Mouse (Mus musculus) kidney, postnatal 14 days (tissue): Measurements from ENCODE around the gene Stx18.
A peak's percentile ranks its signal among the peaks of the same experiment; 100 is the strongest.

Experiments used
- DNase-seq: peaks from one replicate; pipeline ENCODE4 v3.0.0; 2022; ENCODE audit warnings: mixed read lengths

Gene Stx18

DNA sequence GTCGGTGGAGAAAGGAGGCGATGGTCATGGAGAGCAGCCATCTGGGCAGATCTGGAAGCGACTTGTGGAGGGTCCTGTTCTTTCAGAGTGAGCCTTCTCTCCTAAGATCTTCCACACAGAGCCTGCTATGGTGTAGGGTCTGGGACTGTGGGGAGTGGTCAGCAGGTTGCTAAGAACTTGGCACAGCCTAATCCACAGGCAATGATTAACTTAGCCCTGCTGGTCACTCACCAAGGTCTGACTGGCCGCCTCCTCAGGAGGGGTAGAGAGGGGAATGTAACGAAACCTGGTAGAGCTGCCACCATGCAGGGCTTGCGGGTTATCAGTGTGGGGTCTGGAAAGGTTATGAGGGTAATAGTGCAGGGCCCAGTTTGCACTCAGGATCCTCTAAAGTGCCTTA is 102.4 kb downstream of the Stx18 start:
- DNase-seq = peak; percentile 51

DNA sequence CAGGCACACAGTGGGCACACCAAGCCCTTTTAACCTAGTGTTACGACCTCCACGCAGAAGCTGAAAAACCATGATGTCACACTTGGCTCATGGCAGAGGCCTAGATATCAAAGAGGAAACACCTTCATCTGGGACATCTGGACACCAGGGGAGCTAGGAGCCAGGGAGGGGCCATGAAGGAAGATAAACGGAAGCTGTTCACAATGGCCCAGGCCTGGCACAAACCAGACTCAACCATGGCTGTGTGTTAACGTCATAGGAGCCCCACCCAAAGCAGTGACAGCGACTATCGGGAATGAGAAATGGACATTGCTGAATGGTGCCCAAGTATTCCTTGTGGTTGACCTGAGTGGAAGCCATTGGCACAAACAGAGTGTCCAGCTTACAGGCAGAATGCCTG is 108.0 kb downstream of the Stx18 start:
- peak; percentile 34 for DNase-seq

DNA sequence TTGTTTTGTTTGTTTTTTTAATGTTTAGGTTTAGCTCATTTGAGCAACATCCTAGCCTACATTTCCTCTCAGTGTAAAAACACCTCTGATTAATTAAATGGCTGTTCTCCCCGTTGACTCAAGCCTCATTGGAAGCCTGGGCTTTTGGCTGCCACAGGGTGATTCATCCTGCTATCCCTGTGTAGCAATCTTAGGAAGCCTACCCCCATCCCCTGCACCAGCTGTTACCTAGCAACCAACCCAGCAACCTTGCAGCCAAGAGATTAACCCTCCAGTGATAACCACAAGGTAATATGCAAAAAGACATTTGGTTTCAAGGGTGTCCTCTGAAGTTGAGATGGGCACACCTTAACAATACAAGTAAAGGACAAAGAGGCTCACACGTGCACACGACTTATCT is 112.7 kb downstream of the Stx18 start:
- no peak for DNase-seq

DNA sequence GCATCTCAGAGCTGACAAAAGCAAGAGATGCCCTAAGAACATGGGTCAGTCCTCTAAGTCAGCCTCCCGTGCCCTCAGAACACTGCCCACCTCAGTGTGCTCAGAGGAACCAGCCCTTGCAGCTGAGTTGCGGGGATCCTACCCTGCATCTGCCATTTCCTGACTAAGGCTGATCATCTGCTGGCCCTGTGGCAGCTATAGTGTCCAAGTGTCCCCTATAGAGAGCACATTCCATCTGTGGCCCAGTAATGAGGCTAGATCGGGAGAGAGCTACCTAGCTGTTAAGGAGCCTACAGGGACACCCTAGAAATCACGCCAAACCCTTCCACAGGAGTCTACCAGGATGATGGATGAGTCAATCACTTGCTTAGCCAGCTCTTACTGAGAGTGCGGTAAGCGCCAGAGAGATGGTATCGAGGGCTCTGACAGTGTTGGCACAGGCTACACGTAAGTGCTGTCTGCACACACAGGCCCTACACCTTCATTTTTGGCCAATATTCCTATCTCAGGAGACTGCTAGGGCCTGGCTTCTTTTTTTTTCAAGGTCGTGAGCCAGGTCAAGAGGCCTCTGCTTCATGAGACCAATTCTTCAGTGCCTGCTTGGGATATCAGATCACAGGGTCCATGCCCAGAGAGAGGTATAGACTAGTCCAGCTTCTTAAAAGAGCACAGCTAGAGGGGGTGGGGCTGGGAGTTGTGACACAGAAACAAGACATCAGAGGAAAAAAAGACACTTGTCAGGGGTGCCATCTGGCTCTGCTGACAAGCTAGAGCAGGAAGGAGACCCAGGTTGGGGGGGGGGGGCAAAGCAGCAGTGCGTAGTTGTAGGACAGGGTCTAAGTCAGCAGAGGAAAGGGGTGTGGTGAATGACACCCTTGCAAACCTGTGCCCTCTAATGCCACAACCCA is 113.9 kb downstream of the Stx18 start:
- DNase-seq = no peak

DNA sequence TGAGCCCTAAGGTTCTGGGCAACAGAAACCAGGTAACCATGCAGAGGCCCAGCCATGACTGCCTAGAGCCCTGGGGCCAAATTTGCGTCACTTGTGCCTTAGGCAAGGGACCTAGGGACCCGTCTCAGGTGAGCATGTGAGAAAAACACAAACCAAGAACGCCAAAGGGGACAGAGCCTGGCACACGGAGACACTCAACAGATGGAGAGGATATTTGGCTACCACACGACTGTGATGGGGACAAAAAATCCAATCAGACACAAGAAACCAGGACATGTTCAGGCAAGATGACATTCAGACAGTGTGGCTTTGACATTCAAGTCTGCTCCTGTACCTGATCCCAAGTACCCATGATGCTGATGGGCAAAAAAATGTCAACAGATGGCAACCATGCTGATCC is 115.1 kb downstream of the Stx18 start:
- no peak for DNase-seq

DNA sequence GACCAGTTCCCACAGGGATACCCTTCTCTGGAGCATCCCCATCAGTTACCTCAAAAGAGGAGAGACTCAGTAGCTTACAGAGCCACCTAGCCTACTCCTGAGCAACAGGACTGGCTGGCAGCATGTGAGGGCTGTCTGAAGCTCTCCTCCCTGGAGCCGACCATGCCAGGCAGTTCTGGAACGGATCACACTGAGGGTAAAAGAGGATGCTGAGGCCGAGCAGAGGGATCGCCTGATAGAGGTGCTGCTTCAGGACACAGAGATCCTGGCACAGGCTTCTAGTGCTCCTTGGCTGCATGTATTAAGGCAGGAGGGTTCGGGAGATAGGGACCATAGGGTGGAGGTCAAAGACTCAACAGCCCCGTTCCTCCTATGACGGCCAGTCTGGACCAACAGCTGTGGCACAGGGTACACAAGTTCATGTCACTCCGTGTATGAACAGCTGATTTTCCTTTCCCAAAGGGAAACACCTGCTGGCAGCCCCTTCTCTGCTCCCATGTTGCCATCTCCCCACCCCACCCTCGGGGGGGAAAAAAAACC is 119.0 kb downstream of the Stx18 start:
- no peak for DNase-seq

DNA sequence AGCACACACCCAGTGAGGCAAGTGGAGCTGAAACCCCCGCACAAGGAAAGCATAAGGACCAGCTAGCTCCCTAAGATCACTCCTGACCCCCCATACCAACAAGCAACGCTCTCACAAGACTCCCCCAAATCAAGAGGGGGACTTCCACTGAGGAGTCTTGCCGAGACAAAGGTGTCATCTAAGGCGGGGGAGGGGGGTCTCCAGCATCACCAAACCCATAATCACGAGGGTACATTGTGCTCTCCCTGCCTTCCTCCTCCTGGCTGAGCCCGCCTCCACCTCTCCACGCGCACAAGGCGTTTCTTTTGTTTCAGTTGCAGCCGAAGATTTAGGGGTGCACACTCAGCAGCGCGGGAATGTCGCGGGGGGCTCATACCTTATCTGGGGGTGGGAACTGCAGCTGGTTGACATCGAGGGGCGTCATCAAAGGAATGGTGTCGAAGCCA is 120.0 kb downstream of the Stx18 start:
- no peak for DNase-seq

DNA sequence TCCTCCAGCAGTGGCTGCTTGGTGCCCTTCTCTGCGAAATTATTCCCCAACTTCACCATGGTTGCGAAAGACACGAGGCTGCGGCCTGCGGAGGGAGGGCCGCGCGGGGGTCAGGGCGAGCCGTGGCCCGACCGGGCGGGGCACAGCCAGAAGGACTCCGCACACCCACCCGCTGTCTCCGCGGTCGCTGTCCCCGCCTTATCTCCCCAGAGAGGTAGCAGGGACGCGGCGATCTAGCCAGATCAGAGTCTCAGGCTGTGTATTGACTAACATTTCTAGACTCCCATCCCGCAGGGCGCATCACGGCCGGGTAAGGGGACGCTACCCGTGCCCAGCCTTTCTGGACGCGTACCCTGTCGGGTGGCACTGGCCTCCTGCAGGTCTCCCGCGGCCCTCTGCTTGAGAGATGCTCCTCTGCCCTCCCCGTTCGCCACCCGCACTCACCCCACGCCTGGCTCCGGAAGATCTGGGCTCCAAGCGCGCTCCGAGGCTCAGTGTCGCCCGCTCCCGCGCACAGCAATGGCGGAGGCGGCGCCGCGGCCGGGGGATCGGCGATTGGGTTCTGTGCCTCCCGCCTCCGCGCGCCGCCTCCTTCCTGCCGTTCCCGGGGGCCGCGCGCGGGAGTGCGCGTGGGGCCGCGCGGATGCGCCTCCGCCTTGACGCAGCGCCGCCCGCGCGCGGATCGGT is 120.5 kb downstream of the Stx18 start:
- peak; percentile 75 for DNase-seq

DNA sequence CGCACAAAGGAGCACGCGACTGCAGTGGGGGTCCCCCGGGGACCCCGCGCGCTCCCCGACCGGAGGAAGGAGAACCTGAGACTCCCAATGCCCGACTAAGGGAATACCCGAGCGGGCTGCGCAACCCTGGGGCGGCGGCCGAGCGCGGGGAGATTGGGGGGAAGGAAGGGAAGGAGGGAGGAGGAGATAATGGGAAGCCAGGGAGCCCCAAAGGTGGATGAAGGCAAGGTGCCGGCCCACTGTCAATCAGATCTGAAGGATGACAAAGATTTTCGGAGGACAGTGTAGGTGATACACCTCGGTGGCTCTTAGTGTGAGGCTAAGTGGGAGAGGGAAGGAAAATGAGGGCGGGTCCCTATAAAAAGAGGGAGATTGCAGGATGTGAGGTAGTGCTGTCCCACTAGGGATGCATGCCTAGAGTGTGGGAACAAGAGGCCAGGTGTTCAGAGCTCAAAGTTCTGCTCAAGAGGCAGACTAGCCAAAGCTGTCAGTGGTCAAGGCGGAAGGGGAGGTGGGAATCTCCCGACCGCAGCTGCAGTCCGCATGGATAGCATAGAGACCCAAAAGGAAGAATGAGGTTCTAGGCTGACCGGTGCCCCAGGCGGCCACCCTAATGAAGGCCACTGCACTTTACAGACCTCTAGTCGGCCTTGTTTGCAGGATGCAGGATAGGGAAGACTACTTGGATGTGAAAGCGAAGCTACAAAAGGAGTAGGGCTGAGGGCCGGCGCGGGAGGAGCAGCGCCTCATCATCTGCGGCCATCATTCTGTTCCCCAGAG is 121.3 kb downstream of the Stx18 start, which contains the start of gene Nsg1:
TSS of gene Nsg1 (minus strand) at position 274 of the 780 bp plus-strand sequence.
- no peak for DNase-seq

DNA sequence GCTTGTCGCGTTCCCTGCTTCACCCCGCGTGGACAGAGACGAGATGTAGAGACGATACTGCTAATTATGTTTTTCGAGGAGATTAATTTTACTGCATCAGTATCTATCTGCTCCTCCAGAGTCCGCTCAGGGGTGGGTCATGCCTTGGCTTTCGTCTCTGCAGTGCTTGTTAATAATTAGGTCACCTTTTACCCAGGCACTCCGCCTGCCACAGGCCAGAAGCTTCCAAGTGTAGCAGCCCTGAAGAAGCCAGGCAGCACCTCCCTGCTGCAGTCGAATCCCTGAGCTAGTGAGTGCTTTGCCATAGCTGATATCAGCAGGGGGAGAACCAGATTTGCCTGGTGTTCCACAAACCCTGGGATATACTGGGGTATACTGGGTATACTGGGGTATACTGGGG is 130.0 kb downstream of the Stx18 start:
- peak; percentile 11 for DNase-seq

DNA sequence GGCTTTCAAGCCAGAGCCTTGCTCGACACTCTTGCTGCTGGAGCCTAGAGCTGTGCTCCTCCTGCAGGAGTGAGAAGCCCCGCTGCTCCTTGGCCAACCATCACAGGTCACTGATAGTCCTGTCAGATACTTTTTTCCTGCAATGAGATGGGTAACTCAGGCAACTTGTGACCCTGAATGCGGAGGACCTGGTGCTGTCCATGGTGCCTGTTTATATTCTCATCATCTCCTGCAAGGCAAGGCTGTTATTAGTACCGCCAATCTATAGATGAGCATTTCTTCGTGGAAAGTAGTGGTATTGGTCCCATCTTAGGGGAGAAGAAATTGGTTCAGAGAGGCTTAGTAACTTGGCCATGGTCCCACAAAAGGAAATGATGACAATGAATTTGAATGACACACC is 135.2 kb downstream of the Stx18 start:
- DNase-seq = no peak

DNA sequence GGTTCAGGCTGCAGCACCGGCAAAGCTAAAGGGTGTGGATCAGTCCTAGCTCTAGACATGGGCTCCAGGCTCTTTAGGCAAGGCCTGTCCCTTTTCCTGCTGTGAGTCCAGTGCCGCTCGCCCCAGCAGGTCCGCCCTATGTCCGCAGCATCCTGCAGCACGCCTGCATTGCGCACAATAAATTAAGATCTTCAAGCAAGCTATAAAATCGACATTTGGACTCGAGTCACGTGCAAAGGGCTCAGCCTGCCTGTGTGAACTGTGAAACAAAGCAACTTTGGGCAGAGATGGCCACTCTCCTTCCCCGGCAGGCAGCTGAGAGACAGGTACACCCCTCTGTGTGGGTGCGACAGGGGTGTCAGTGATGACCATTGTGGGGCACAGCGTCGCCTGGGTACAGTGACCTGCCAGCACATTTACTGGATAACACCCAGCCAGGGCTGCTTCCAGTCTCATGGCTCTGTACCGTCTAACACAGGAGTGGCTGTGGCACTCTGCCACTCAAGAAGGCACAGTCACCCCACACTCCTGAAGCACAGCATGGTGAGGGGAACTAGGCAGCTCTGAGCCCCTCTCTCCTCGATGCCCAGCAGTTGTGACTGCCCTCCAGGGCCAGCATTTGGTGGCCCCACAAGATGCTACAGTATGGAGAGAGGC is 135.8 kb downstream of the Stx18 start:
- DNase-seq = no peak

DNA sequence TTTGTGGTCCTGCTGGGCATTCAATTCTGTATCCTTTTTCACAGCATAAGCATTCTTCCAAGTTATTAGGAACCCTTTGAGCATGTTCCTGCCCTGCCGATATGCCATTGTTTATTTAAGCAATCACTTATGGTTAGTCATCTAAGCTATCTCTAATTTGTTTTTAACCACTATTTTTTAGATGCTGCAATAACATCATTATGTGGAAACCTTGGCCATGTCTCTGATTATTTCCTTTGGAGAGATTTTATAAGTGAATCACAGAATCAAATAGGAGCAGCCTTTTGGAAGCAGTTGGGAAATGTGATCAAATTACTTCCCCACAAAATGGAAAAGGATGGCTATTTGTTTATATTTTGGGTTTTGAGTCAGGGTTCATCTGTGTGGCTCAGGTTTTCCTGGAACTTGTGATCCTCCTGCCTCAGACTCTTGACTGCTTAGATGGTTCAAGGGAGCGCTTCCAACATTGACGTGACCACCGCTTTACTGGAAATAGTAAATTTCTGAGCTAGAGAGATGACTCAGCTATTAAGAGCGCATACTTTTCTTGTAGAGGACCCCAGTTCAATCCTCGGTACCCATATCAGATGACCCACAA is 146.2 kb downstream of the Stx18 start:
- DNase-seq = no peak

DNA sequence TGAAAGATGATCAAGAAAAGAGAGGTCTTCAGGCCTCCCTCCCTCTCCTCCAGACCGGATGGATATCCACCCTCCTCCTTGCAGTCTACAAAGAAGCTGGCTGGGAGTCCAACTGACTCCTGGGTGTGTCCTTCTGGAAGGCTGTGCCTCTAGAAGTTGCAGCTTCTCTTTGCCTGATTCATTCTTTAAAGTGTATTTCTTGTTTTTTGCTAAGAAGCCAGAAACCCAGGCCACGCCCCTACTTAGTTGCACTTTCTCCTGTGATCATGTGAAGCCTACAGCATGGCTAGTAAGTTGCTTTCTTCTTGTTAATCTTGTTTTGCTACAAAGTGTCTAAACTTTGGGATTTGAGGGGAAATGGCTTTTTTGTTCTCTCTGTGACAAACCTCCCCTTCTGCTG is 148.5 kb downstream of the Stx18 start:
- no peak for DNase-seq
